Mouse (Mus musculus) thymus, postnatal 14 days (tissue): ENCODE data around the gene S1pr5.
"Not testable (repeated sequence)": the region's sequence is repeated elsewhere in the genome, so short reads cannot be mapped to it uniquely, and the experiment has no call there.

Experiments used
- DNase-seq: peaks from one replicate; pipeline ENCODE4 v3.0.0; 2021

The S1pr5 gene

DNA sequence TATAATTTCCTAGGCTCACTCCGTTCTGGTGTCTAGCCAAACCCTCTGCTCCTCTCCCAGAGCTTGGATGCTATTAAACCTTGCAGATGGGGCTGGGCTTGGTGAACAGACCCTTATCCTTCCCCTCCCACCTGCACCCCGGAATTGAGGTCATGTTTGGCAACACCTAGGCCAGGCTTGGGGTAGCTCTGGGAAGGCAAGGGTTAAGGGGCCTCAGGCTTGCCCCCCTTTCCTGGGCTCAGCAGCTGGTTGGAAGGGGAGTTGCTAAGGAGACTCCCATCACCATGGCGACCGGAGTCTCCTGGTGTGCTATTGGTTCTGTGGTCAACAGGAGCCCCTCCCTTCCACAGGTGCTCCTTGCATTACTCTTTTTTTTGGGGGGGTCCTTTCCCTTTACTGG lies 50.3 kb downstream of the S1pr5 start:
- no peak for DNase-seq

DNA sequence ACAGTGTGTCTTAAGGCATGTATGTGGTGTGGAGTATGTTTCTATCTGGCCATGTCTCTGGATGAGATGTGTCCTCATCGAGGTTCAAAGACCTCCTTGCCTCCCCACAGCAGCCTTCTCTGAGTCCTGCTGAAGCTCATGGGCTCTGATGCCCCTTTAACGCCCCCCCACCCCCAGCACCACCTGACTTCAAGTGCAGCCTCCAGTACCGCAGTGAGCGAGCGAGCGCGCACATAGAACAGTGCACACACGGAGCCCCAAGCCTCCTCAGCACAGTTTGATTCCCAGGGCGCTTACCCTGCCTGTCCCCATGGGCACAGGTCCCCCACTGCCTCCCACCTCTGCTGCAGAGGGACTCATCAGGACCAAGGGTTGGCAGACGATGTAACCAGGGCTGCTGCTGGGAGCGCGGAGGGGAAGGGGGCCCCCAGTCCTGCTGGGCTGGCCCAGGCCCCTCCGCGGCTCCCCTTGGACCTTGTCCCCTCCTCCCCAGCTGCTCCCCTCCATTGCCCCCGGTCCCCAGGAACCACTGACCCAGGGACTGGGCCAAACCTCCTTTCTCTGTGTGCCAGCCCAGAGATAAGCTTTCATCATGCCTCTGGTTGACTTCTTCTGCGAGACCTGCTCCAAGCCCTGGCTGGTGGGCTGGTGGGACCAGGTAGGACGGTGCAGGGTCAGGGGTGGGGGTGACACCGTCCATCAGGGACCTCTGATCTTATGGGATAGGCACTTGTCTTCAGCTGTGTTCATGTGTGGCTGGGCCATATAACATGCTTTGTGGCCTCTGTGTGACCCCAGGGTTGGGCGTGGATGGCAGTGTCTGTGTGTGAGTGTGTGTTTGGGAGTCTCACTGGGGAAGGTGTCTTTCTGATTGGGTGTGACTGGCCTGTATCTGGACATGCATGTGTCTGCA lies 51.5 kb downstream of the S1pr5 start:
- DNase-seq, result no peak

DNA sequence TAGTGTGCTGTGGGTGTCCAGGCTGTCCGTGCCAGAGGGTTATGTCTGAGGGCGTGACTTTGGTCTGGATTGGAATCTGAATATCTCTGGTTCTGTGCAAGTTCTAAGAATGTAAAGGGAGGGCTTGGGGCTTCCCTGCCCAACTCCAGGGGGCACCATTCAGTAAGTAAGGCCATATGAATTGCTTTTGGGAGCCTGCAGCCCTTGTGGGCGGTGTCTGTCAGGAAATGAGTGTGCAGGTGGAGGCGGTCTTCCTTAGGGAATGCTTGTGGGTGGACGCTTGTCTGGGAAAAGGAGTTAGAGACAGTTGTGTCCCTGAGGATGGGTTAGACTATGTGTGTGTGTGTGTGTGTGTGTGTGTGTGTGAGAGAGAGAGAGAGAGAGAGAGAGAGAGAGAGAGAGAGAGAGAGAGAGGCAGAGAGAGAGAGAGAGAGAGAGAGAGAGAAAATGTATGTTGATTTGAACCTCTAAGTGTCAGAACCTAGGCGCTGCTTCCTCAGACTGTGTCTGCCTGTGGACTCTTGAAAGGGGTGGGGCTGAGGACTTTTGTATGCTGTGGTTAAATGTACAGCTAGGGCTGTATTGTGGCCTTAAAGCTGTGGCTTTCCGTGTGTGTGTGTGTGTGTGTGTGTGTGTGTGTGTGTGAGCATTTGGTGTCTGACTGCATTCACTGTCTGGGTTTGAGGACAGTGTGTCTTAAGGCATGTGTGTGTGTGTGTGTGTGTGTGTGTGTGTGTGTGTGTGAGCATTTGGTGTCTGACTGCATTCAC lies 52.3 kb downstream of the S1pr5 start:
- DNase-seq, result not testable (repeated sequence)

DNA sequence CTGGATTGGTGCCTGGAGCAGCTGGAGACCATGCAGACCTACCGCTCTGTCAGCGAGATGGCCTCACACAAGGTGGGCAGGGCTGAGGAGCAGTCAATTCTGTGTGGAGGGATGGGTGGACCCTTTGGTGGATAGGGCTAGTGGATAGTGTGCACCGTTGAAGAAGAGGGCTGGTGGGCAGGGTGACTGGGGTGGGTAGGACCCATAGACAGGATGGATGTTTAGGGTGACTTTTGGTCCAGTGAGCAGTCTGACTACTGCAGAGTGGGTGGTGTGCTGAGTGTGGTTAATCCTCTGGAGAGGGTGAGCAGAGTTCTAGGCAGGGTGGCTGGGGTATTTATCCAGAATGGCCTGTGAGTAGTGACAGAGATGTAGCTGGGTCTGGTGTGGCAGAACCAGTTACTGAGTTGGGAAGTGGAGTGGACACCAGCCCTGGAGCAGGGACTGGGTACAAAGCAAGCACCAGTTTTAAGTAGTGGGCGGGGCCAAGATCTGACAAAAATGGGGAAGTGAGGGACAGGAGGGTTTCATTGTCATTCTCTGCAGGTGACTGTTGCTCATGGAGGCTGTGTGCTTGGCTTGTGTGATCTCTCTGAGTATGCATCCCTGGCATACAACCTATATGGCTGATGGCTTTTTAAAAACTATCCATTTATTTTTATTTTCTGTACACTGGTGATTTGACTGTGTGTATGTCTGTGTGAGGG lies 53.3 kb downstream of the S1pr5 start:
- DNase-seq, result no peak

DNA sequence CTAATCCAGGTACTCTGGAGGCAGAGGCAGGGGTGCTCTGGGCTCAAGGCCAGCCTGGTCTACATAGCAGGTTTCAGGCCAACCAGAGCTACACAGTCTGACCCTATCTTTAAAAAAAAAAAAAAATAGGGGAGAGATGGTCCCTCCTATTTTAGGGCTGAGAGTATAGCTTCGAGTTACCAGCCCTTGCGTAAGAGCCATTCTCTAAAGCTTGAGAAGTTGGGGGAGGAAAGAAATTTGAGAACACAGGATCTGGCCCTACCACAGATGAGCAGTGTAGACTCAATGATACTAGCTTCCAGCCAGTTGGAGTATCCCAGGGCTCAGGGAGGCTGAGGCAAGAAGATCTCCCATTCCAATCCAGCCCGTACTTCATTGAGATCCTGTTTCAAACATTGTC lies 54.5 kb downstream of the S1pr5 start:
- DNase-seq, result no peak
